Mouse (Mus musculus): ENCODE measurements around the gene Ndufb10.

The Ndufb10 gene

DNA sequence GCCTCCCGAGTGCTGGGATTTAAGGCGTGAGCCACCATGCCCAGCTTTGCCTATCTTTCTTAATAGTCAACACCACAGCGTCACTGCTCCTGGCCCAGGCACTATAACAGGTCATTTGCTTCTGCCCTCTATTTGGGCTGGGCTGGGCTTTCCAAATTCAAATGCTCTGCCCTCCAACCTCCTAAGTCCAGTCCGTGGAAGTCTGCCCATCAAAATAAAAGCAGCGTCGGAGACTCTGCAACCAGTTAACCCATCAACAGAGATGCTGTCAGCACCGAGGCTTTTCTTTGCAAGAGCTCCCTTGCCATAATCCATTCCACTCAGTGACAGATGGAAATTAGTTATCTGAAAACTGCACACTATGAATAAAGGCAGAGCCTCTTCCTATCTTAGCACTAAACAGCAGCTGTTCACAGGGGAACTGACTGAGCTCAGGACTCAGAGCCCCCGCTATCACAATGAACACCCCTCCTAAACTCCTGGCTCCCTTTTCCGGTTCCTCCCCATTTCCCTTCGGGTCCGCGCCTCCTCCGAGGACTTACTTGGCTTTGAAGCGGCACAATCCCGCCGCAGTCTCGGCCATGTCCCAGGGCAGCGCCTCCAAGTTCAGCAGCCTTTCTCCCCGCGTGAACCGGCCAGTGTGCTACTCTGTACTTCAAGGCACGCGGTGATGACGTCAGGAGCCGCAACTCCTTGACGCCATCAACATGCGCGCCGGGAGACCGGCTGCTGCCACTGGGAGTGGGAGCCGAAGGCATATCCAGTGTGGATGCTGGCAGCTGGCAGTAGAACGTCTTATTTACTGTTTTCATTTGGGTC is 17.1 kb downstream of the Ndufb10 start, which contains the start of gene Tbl3:
Gene Tbl3, minus strand, starts transcription at position 679 of the 819 bp plus-strand sequence.
- peak; percentile 94 to 96 for DNase-seq (ENCODE audit: low spot score in 2 of 2)

DNA sequence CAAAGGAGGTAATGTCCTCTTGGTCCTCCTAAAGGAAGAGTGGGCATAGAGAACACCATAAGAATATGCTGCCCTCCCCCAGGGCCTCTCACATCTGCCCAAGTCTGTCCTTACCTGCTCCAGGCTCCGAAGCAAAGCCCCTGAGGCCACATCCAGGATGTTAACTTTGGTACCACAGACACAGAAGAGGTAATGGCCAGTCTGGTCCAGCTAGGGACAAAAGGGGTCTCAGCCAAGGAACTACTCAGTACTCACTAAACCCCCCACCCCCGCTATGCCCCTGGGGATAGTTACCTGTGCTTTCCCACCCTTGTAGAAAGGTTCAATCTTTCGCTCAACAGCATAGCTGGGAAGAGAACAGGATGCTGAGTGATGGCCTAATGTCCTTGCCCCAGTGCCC is 18.5 kb downstream of the Ndufb10 start:
- DNase-seq (ENCODE audit: low spot score in 2 of 2), result no peak

DNA sequence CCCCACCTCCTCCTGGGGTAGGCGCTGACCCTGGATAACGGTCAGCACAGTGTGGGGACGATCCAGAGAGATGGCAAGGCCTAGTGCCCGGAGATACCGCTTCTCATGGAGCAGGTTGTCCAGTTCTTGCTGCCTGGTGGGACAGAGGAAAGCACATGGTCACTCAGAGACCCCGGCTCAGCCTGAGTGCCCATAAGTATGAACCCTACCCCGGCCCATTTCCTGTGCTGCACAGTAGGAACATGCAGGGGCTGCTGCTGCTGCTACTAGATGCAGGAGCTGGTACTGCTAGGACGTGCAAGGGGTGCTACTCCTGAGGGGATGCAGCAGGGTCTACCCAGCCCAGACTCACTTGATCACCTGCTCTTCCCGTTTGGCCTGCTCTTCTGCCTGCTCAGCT is 23.0 kb downstream of the Ndufb10 start:
- no peak for DNase-seq (ENCODE audit: low spot score in 2 of 2)

DNA sequence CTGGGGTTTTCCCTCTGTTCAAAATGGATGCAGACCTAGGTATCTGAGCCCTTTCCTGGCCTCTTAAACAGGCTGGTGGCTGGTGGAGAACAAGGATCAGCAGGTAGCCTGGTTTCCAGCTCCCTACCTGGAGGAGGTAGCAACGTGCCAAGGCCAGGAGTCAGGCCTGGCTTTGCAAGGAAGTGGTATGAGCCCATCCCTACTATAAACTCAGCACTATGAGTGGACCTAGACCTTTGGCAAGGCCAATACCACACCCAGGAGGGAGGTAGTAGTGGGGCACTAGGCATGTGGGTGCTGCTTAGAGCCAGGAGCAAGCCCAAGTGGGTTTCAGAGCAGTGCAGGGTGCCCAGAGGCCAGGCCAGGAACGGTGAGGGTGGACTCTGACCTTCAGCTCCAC is 24.8 kb downstream of the Ndufb10 start:
- no peak for DNase-seq (ENCODE audit: low spot score in 2 of 2)

DNA sequence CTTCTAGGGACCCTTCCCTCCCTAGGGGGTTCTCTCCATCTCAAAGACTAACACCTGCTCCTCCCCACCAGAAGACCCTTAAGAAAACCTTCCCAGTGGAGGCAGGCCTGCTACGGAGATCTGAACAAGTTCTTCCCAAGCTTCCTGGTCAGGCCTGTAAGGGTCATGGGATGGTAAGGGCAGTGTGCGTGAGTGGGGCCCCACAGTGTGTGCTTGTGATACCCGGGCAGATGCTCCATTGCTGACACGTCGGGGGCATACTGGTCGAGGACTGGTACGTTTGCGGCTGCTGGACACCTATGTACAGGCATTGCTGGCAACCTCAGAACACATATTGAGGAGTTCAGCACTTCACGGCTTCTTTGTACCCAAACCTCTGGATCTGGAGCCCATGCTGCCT is 25.6 kb downstream of the Ndufb10 start:
- no peak for DNase-seq (ENCODE audit: low spot score in 2 of 2)

DNA sequence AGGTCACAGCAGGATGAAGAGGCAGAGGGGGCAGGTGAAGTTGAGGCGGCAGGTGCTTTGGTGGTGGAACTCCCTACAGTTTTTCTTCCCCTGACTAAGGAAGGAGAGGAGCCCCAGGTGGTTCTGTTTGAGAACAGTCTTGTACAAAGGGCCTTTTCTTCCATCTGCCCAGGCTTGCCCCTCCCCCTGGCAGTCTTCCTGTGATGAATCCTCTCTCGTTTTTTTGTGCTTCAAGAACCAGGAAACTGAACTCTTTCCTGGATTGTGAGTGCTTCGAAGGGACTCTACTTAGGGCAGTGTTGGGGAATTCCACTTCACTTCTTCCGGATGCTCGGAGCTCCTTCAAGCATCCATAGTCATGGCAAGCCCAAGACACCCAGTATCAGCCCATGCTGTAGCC is 26.3 kb downstream of the Ndufb10 start:
- DNase-seq (ENCODE audit: low spot score in 2 of 2), result no peak

DNA sequence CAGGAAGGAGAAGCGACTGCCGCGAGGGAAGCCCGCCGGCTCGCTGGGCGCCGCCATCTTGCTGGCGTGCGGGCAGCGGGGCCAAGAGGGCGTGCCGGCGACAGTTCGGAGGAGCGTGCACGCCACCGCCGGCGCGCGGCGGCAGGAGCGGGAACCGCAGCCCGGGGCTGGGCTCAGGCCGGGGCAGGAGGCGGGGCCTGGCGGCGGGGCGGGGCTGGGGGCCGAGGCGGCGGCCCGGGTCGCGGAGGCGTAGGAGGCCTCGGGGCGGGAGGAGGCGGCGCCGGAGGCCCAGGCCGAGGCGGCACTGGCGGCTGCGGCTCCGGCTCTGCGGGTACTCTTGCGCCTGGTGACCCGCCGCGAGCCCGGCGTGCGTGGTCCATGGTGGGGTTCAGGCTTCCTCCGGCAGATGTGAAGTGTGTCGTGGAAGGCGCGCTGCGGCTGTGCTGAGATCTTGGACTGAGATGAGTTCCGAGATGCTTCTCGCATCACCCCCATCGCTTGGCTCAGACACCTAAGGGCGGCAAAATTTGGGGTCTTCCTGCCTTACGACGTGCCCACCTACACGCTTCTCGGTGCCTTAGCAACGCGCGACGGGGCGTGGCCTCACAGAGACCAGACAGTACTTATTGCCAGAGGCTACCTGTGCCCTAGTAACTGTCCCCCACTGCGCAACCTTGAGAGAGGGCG is 28.1 kb downstream of the Ndufb10 start, which contains the start of the genes Gfer and Noxo1:
Gene Gfer, minus strand, starts transcription at position 146 of the 687 bp plus-strand sequence.
Gene Noxo1, plus strand, starts transcription at position 224 of the 687 bp plus-strand sequence.
- DNase-seq (ENCODE audit: low spot score in 2 of 2), result peak; percentile 82 to 90

DNA sequence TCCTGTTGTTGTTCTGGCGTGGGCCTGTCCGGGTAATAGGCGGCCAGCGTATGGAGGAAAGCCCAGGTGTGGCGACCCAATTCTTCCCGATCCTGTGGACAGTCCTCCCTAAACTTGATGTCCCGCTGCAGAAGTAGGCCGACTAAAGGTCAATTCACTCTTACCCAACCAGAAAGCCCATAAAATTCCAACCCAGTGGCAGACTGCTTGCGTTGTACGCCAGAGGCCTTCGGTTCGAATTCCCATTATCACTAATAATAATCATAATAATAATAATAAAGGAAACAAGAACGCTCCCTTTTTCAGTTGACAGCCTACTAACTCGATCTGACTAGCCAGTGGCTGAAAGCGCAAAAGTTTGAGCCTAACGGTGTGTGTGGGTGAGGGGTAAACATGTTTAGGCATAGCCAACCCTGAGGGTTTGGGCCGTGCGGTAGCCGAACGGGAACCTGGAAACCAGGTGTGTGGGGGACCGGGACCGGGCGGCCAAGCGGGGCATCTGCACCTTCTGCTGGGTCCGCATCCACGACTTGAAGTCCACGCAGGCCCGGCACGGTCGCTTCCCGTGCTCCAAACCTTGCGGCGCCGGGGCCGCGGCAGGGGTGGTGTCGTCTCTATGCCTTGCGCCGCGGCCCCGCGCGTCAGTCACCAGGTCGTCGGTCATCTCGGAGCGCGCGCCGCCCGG is 28.8 kb downstream of the Ndufb10 start:
- DNase-seq (ENCODE audit: low spot score in 2 of 2), result no peak

DNA sequence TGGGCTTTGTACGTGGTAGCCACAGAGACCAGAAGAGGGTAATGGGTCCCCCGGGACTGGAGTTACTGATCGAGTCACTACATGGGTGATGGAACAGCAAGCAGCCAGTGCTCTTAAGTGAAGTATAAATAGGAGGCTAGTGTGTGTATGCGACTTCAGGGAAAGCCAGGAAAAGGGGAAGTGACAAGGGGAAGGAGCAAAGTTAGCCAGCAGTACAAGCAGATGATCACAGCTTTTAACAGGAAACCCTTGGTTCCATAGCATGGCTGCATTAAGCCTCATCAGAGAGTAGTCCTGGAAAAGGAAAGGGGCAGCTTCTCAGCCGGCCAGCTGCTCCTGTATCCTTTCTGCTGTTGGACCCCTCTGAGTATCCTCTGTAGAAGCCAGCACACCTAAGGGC is 31.9 kb downstream of the Ndufb10 start:
- DNase-seq (ENCODE audit: low spot score in 2 of 2), result no peak

DNA sequence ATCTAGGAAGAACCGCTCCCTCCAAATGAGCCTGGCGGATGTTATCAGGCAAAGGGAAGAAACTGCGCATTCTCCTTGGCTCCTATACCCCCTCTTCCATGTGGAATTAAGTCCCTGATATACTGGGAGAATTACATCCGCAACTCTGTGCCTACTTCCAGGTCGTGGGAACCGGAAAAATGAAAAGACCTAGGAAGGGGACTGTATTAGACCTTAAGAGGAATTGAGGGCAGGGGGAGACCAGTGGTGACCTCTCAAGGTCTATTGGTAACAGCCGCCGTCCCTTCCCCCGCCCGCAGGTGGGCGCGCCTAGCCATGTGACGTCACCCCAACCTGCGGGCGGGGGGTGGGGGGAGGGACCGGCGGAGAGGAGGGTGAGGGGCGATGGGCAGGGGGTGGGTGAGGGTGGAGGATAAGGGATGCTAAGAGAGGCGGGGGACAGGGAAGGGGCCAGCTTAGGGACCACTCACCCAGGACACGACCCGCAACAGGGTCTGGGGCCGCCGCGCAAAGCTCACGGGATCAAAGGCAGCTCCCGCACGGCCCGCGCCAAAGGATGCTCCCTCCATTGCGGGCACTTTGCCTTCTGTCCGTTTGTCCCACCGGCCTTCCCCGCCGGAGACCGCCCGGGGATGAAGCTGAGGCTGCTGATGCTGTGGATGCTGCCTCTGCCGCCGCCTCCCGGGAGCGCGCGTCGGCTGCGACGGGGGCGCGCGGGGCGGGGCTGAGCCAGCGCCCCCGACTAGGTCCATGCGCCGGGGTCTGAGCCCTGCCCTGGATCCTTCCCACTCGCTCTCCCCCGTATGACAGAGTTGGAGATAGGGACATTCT is 34.8 kb downstream of the Ndufb10 start, which contains the start of gene Syngr3:
Gene Syngr3, minus strand, starts transcription at position 705 of the 831 bp plus-strand sequence.
- DNase-seq (ENCODE audit: low spot score in 2 of 2), result peak in 1 of 2 experiments; percentile 23

DNA sequence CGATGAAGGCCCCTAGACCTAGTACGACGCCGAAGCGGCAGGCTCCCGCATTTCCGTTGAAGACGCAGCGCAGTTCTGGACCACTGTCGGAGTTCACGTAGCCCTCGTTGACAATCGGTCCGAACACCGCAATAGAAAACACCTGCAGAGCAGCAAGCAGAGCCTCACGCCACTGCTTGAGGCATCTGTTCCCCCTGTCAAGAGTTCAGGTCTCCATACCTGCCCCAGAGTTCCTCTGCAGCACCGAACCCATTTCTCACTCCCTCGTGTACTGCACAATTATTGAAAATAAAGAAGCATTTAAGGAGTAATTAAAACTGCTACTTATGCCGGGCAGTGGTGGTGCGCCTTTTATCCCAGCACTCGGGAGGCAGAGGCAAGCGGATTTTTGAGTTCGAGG is 36.7 kb downstream of the Ndufb10 start:
- no peak for DNase-seq (ENCODE audit: low spot score in 2 of 2)

DNA sequence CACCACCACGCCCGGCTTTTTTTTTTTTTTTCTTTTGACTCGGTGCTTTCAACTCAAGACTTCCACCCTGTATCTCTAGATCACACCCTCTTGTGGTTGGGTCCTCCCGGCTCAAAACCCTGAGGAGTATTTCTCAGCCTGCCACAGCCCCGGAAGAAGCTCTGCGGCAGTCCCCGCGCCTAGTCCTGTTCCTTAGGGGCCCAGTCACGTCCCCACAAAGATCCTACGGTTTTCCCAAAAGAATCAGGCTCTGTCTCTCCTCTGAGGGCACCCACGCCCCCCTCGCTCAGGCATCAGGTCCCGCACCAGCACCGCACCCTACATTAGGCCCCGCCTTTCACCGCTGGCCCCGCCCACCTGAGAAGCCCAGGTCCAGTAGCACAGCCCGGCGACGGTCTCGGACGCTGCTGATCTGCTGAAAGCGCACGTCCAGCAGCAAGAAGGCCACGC is 37.1 kb downstream of the Ndufb10 start:
- DNase-seq (ENCODE audit: low spot score in 2 of 2), result peak; percentile 46 to 76

DNA sequence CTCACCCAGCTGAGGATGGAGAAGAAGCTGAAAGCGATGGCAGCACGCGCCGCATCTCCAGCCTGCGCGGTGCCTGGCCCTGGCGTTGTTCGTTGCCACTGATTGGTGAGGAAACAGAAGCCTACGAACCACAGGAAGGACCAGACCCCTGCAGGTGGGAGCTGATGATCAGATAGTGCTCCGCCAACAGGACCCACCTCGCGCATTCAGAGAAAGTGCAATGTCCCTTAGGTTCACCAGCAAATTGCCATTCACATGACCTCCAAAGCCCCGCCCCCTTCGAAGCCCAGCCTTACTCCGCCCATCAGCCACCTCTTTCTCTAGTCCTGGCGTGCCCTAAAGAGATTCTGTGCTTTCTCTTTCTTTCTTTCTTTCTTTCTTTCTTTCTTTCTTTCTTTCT is 37.8 kb downstream of the Ndufb10 start:
- peak in 1 of 2 experiments; percentile 82 for DNase-seq (ENCODE audit: low spot score in 2 of 2)

DNA sequence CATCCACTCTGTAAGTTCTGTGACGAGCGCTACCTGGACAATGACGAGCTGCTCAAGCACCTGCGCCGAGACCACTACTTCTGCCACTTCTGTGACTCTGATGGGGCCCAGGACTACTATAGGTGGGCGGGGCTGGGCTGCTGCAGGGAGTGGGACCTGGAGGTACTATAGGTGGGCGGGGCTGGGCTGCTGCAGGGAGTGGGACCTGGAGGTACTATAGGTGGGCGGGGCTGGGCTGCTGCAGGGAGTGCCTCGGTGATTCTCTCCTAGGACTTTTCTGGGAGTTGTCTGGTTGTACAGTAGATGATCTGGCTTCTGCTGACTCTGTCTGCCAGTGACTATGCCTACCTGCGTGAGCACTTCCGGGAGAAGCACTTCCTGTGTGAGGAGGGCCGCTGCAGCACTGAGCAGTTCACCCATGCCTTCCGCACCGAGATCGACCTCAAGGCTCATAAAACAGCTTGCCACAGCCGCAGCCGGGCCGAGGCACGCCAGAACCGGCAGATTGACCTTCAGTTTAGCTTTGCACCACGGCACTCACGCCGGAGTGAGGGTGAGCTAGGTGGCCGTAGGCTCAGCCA is 46.7 kb downstream of the Ndufb10 start:
- no peak for DNase-seq (ENCODE audit: low spot score in 2 of 2)

DNA sequence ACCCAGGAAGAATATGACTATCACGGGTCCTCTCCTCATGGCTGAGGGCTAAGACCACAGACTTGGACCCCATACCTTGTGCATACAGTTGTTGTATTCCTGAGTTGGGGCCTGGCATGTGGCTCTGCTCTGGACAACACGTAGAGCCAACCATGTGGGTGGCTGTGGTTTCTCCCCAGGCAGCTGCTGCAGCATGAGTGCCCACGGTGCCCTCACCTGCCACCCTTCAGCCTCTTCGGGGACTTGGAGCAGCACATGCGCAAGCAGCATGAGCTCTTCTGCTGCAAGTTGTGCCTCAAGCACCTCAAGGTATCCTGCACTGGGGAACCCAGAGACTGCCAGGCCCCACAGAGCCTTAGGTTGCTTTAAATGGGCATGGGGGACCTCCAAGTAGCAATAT is 47.4 kb downstream of the Ndufb10 start:
- no peak for DNase-seq (ENCODE audit: low spot score in 2 of 2)

DNA sequence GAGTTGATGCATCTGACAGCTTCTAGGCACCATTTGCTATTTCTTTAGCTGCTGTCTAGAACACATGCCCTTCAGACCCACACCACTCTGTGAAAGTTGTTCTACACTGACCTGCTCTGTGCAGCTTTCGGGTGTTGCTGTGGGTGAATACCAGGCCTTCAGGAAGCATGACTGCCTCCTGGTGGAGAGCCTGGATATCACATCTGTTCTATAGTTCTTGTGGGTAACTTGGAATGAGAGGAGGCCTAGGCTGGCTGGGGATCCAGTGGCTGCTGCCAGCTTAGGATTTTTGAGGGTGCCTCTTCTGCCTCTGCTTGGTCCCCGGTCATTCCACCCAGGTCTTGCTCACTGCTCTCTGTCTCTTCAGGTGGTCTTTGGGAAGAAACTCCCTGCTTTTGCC is 48.1 kb downstream of the Ndufb10 start:
- DNase-seq (ENCODE audit: low spot score in 2 of 2), result peak; percentile 70 to 87

DNA sequence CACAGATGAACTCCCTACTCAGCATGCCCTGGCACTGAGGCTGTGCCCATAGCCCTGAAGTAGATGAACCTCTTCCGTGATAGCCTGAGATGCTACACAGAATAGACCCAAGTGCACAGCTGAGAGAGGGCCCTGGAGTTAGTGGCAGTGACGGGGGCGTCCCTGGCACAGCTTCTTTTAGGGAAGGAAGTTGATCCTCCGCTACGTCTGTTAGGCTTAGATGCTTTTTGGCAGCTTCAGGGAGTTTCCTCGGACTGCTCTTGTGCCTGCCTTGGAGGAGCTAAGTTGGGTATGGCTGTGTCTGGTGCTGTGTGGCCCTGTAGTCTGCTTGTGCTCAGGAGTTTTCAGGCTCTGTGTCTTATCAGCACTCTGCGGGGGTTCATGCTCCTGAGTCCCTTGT is 50.0 kb downstream of the Ndufb10 start:
- no peak for DNase-seq (ENCODE audit: low spot score in 2 of 2)

DNA sequence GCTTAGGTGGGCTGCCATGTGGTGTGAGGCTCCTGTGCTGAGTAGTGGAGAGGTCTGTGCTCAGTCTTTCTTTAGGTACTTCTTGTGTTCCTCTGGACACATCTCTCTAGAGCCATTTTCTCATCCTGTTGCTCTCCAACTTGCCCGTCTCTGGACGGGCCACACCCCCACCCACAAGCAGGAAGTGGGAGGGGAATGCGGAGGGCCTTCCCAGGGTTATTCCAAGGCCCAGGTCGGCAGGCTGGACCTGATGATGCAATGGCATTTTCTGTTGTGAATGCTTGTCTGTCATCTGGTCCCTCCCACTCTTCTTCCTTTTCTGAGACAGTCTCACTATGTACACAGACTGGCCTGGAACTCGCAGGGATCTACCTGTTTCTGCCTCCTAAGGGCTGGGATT is 52.1 kb downstream of the Ndufb10 start:
- DNase-seq (ENCODE audit: low spot score in 2 of 2), result no peak

Measured in spleen, postnatal 10 days (tissue).